Mouse (Mus musculus): ENCODE results near the gene Tmem262. TPM values are rescaled to one million over a fixed set of nuclear protein-coding genes. Genes with fewer than 3 reads are reported as not detected.

Gene Tmem262
- polyA plus RNA-seq, 1 experiment from 2014 or later: not detected

- Histone ChIP-seq H3K9me3 (ENCODE audit: control insufficient read depth, low read length) (no peaks in the 10 kb centered on the region), H3K4me3 (ENCODE audit: control insufficient read depth in 1 of 2, insufficient read depth in 1 of 2, low read depth in 1 of 2, low read length in 2 of 2) (no peak overlapping the region), H3K36me3 (ENCODE audit: control insufficient read depth, insufficient read depth, low read length) (peaks cover 82% of the 10 kb centered on the region), H3K4me1 (ENCODE audit: control insufficient read depth in 2 of 2, insufficient read depth in 2 of 2, low read length in 2 of 2) (peaks cover 7 to 18% of the 10 kb centered on the region in 2 experiments), H3K27ac (replicated peaks in 1 of 2; ENCODE audit: control insufficient read depth in 1 of 2, insufficient read depth in 1 of 2, low read depth in 2 of 2, low read length in 2 of 2) (no peak overlapping the region), H3K9ac (ENCODE audit: low read length) (no peak overlapping the region), H3K4me2 (ENCODE audit: low read length) (no peak overlapping the region), H3K27me3 (ENCODE audit: control insufficient read depth, insufficient read depth, low read length) (no peaks in the 10 kb centered on the region)
- WGBS: 78% methylated on average over 7 of the region's 7 CpGs
- no peak for ATAC-seq (ENCODE audit: insufficient number of reproducible peaks, insufficient read depth, low FRiP score, low read depth)
Measured at GRCm38 (mm10) chr19:6052516-6052915, 27.3 kb upstream of the Tmem262 start.

DNA sequence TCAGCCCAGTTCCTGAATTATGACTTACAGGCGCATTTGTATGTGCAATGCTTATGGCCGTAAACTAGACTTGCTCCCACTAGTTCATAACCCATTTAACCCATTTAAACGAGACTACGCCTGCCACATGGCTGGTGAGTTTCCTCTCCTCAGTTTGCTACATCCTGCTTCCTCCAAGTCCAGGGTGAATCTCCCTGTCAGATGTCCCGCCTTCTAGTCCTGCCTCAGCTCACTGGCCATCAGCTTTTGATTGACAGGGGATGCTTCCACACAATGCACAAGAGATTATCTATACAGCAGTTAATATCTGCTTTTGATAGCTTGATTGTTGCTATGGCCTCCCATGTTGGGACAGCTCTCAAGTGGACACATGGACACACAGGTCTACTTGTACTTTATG is 25.5 kb upstream of the Tmem262 start:
- no peak for ATAC-seq (ENCODE audit: insufficient number of reproducible peaks, insufficient read depth, low FRiP score, low read depth)
- peaks cover 2 to 17% of the 10 kb centered on the region in 2 experiments; a peak in 3 of 4 replicates for H3K4me1 ChIP-seq (ENCODE audit: control insufficient read depth in 2 of 2, insufficient read depth in 2 of 2, low read length in 2 of 2)
- H3K9me3 ChIP-seq (ENCODE audit: control insufficient read depth, low read length): no peaks in the 10 kb centered on the region
- no peak overlapping the region for H3K9ac ChIP-seq (ENCODE audit: low read length)
- H3K27ac ChIP-seq (replicated peaks in 1 of 2; ENCODE audit: control insufficient read depth in 1 of 2, insufficient read depth in 1 of 2, low read depth in 2 of 2, low read length in 2 of 2): no peak overlapping the region
- H3K4me3 ChIP-seq (ENCODE audit: control insufficient read depth in 1 of 2, insufficient read depth in 1 of 2, low read depth in 1 of 2, low read length in 2 of 2): no peak overlapping the region
- no peaks in the 10 kb centered on the region for H3K27me3 ChIP-seq (ENCODE audit: control insufficient read depth, insufficient read depth, low read length)
- WGBS: 77% methylated on average over 5 of the region's 5 CpGs
- no peak overlapping the region for H3K4me2 ChIP-seq (ENCODE audit: low read length)
- H3K36me3 ChIP-seq (ENCODE audit: control insufficient read depth, insufficient read depth, low read length): peaks cover 78% of the 10 kb centered on the region

GRCm38 (mm10) chr19:6056696-6057095 is 23.1 kb upstream of the Tmem262 start:
- Histone ChIP-seq H3K9ac (ENCODE audit: low read length) (peak overlapping the region; percentile 94), H3K27me3 (ENCODE audit: control insufficient read depth, insufficient read depth, low read length) (no peaks in the 10 kb centered on the region), H3K9me3 (ENCODE audit: control insufficient read depth, low read length) (no peaks in the 10 kb centered on the region), H3K36me3 (ENCODE audit: control insufficient read depth, insufficient read depth, low read length) (peaks cover 61% of the 10 kb centered on the region), H3K4me1 (ENCODE audit: control insufficient read depth in 2 of 2, insufficient read depth in 2 of 2, low read length in 2 of 2) (peaks cover 2 to 20% of the 10 kb centered on the region in 2 experiments; a peak in 3 of 4 replicates), H3K4me3 (ENCODE audit: control insufficient read depth in 1 of 2, insufficient read depth in 1 of 2, low read depth in 1 of 2, low read length in 2 of 2) (peak overlapping the region; percentile 88 to 91), H3K27ac (replicated peaks in 1 of 2; ENCODE audit: control insufficient read depth in 1 of 2, insufficient read depth in 1 of 2, low read depth in 2 of 2, low read length in 2 of 2) (peak overlapping the region in 1 of 2 experiments; percentile 58; a peak in 1 of 4 replicates), H3K4me2 (ENCODE audit: low read length) (peak overlapping the region; percentile 87)
- WGBS: 64% methylated on average over 4 of the region's 4 CpGs
- ATAC-seq (ENCODE audit: insufficient number of reproducible peaks, insufficient read depth, low FRiP score, low read depth): no peak

- WGBS: under 1% methylated on average over 62 of the region's 63 CpGs
- H3K4me1 ChIP-seq (ENCODE audit: control insufficient read depth in 2 of 2, insufficient read depth in 2 of 2, low read length in 2 of 2): peaks cover 8 to 29% of the 10 kb centered on the region in 2 experiments
- H3K27ac ChIP-seq (replicated peaks in 1 of 2; ENCODE audit: control insufficient read depth in 1 of 2, insufficient read depth in 1 of 2, low read depth in 2 of 2, low read length in 2 of 2): peak within 1 kb of the TSS; percentile 61 to 82
- no peaks in the 10 kb centered on the region for H3K27me3 ChIP-seq (ENCODE audit: control insufficient read depth, insufficient read depth, low read length)
- H3K9ac ChIP-seq (ENCODE audit: low read length): peak within 1 kb of the TSS; percentile 94
- H3K36me3 ChIP-seq (ENCODE audit: control insufficient read depth, insufficient read depth, low read length): peaks cover 53% of the 10 kb centered on the region
- H3K4me2 ChIP-seq (ENCODE audit: low read length): peak within 1 kb of the TSS; percentile 87
- H3K9me3 ChIP-seq (ENCODE audit: control insufficient read depth, low read length): no peaks in the 10 kb centered on the region
- peak within 1 kb of the TSS; percentile 88 to 91 for H3K4me3 ChIP-seq (ENCODE audit: control insufficient read depth in 1 of 2, insufficient read depth in 1 of 2, low read depth in 1 of 2, low read length in 2 of 2)
- ATAC-seq (ENCODE audit: insufficient number of reproducible peaks, insufficient read depth, low FRiP score, low read depth): peak; percentile 89
Measured at GRCm38 (mm10) chr19:6057313-6058096, 22.3 kb upstream of the Tmem262 start, which contains the start of the genes Mrpl49 and Fau. Mrpl49 (minus strand) TSS chr19:6057785. Fau (plus strand) TSS chr19:6057844.

DNA sequence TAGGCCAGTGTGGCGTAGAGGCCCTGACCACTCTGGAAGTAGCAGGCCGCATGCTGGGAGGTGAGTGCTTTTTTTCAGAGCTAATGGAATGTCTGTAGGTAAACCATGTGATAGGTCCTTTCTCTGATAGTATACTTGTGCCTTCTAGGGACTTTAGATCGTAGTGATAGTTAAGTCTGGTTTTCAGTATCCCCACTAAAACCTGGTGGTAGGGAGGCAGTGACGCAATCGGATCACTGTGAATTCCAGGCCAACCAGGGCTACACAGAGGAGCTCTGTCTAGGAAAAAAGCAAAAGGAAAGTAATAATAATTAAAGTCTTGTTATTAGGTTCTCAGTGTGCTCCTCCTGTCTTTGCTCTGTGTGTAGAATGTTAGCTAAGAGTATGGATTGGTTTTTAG is 21.3 kb upstream of the Tmem262 start:
- no peak for ATAC-seq (ENCODE audit: insufficient number of reproducible peaks, insufficient read depth, low FRiP score, low read depth)
- peak overlapping the region; percentile 86 for H3K4me2 ChIP-seq (ENCODE audit: low read length)
- H3K27me3 ChIP-seq (ENCODE audit: control insufficient read depth, insufficient read depth, low read length): no peaks in the 10 kb centered on the region
- no peaks in the 10 kb centered on the region for H3K9me3 ChIP-seq (ENCODE audit: control insufficient read depth, low read length)
- peak overlapping the region in 1 of 2 experiments; percentile 82; a peak in 2 of 4 replicates for H3K27ac ChIP-seq (replicated peaks in 1 of 2; ENCODE audit: control insufficient read depth in 1 of 2, insufficient read depth in 1 of 2, low read depth in 2 of 2, low read length in 2 of 2)
- peak overlapping the region; percentile 94 for H3K9ac ChIP-seq (ENCODE audit: low read length)
- peak overlapping the region; percentile 81 to 88 for H3K4me3 ChIP-seq (ENCODE audit: control insufficient read depth in 1 of 2, insufficient read depth in 1 of 2, low read depth in 1 of 2, low read length in 2 of 2)
- H3K36me3 ChIP-seq (ENCODE audit: control insufficient read depth, insufficient read depth, low read length): peaks cover 45% of the 10 kb centered on the region
- H3K4me1 ChIP-seq (ENCODE audit: control insufficient read depth in 2 of 2, insufficient read depth in 2 of 2, low read length in 2 of 2): peaks cover 9 to 33% of the 10 kb centered on the region in 2 experiments
- WGBS: 26% methylated on average over 5 of the region's 5 CpGs

DNA sequence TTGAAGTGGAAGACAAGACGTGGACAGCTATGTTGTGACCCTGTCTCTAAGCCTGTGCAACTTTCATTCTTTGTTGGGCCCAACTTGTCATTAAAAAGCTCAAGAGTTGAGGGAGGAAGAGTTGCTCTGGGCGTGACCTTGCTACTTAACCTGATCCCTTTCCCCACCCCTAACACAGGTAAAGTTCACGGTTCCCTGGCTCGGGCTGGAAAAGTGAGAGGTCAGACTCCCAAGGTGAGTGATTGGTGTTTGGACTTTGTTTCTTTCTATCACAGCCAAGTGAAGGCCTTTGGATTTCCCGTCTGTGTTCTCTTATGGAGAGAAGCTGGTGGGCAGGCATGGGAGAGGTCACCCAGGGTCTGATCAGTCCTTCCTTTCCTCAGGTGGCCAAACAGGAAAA is 20.9 kb upstream of the Tmem262 start:
- Histone ChIP-seq H3K27me3 (ENCODE audit: control insufficient read depth, insufficient read depth, low read length) (no peaks in the 10 kb centered on the region), H3K9me3 (ENCODE audit: control insufficient read depth, low read length) (no peaks in the 10 kb centered on the region), H3K27ac (replicated peaks in 1 of 2; ENCODE audit: control insufficient read depth in 1 of 2, insufficient read depth in 1 of 2, low read depth in 2 of 2, low read length in 2 of 2) (peak overlapping the region in 1 of 2 experiments; percentile 82; a peak in 1 of 4 replicates), H3K4me2 (ENCODE audit: low read length) (peak overlapping the region; percentile 86), H3K4me3 (ENCODE audit: control insufficient read depth in 1 of 2, insufficient read depth in 1 of 2, low read depth in 1 of 2, low read length in 2 of 2) (peak overlapping the region in 1 of 2 experiments; percentile 88; a peak in 2 of 4 replicates), H3K9ac (ENCODE audit: low read length) (peak overlapping the region; percentile 94), H3K36me3 (ENCODE audit: control insufficient read depth, insufficient read depth, low read length) (peaks cover 40% of the 10 kb centered on the region), H3K4me1 (ENCODE audit: control insufficient read depth in 2 of 2, insufficient read depth in 2 of 2, low read length in 2 of 2) (peaks cover 9 to 33% of the 10 kb centered on the region in 2 experiments)
- ATAC-seq (ENCODE audit: insufficient number of reproducible peaks, insufficient read depth, low FRiP score, low read depth): no peak
- WGBS: 88% methylated on average over 5 of the region's 5 CpGs

- H3K4me3 ChIP-seq (ENCODE audit: control insufficient read depth in 1 of 2, insufficient read depth in 1 of 2, low read depth in 1 of 2, low read length in 2 of 2): peak within 1 kb of the TSS; percentile 70 to 91
- ATAC-seq (ENCODE audit: insufficient number of reproducible peaks, insufficient read depth, low FRiP score, low read depth): peak; percentile 61
- peak within 1 kb of the TSS; percentile 81 to 94 for H3K27ac ChIP-seq (replicated peaks in 1 of 2; ENCODE audit: control insufficient read depth in 1 of 2, insufficient read depth in 1 of 2, low read depth in 2 of 2, low read length in 2 of 2)
- H3K4me1 ChIP-seq (ENCODE audit: control insufficient read depth in 2 of 2, insufficient read depth in 2 of 2, low read length in 2 of 2): peaks cover 9 to 33% of the 10 kb centered on the region in 2 experiments
- no peaks in the 10 kb centered on the region for H3K9me3 ChIP-seq (ENCODE audit: control insufficient read depth, low read length)
- H3K27me3 ChIP-seq (ENCODE audit: control insufficient read depth, insufficient read depth, low read length): no peaks in the 10 kb centered on the region
- WGBS: under 1% methylated on average over 58 of the region's 58 CpGs
- H3K9ac ChIP-seq (ENCODE audit: low read length): peak within 1 kb of the TSS; percentile 96
- H3K4me2 ChIP-seq (ENCODE audit: low read length): peak within 1 kb of the TSS; percentile 98
- peaks cover 19% of the 10 kb centered on the region for H3K36me3 ChIP-seq (ENCODE audit: control insufficient read depth, insufficient read depth, low read length)
Measured at GRCm38 (mm10) chr19:6061021-6061533, 18.8 kb upstream of the Tmem262 start, which contains the start of gene Znhit2. Znhit2 (plus strand) TSS chr19:6061192.

Data from heart, embryonic 14.5 days (tissue).